Mouse (Mus musculus): ENCODE results near the gene Stim1.

Stim1 gene

GRCm38 (mm10) chr7:102310266-102310665 lies 42.7 kb downstream of the Stim1 start:
- DNase-seq: no peak

- no peak for DNase-seq
Measured at GRCm38 (mm10) chr7:102310821-102311220, 43.2 kb downstream of the Stim1 start.

GRCm38 (mm10) chr7:102312840-102313534 lies 45.4 kb downstream of the Stim1 start:
- DNase-seq: no peak

- no peak for DNase-seq
Measured at GRCm38 (mm10) chr7:102313535-102313863, 45.9 kb downstream of the Stim1 start.

GRCm38 (mm10) chr7:102314107-102314506 lies 46.5 kb downstream of the Stim1 start:
- DNase-seq: no peak

- no peak for DNase-seq
Measured at GRCm38 (mm10) chr7:102314908-102315307, 47.3 kb downstream of the Stim1 start.

GRCm38 (mm10) chr7:102315435-102315834 lies 47.8 kb downstream of the Stim1 start:
- DNase-seq: no peak

- no peak for DNase-seq
Measured at GRCm38 (mm10) chr7:102317583-102318168, 50.1 kb downstream of the Stim1 start.

- no peak for DNase-seq
Measured at GRCm38 (mm10) chr7:102322137-102322536, 54.5 kb downstream of the Stim1 start.

GRCm38 (mm10) chr7:102326323-102326722 lies 58.7 kb downstream of the Stim1 start:
- no peak for DNase-seq

- no peak for DNase-seq
Measured at GRCm38 (mm10) chr7:102330270-102330669, 62.7 kb downstream of the Stim1 start.

GRCm38 (mm10) chr7:102331476-102331875 lies 63.9 kb downstream of the Stim1 start:
- no peak for DNase-seq

GRCm38 (mm10) chr7:102333741-102334140 lies 66.1 kb downstream of the Stim1 start:
- no peak for DNase-seq

GRCm38 (mm10) chr7:102337326-102337725 lies 69.7 kb downstream of the Stim1 start:
- no peak for DNase-seq

GRCm38 (mm10) chr7:102337898-102338297 lies 70.3 kb downstream of the Stim1 start:
- DNase-seq: no peak

- DNase-seq: no peak
Measured at GRCm38 (mm10) chr7:102338956-102339355, 71.3 kb downstream of the Stim1 start.

GRCm38 (mm10) chr7:102345893-102346292 lies 78.3 kb downstream of the Stim1 start:
- DNase-seq: no peak

GRCm38 (mm10) chr7:102347327-102347726 lies 79.7 kb downstream of the Stim1 start:
- DNase-seq: no peak

GRCm38 (mm10) chr7:102348681-102349080 lies 81.1 kb downstream of the Stim1 start:
- no peak for DNase-seq

GRCm38 (mm10) chr7:102349236-102349635 lies 81.6 kb downstream of the Stim1 start:
- DNase-seq: no peak

- no peak for DNase-seq
Measured at GRCm38 (mm10) chr7:102353420-102353819, 85.8 kb downstream of the Stim1 start.

- DNase-seq: no peak
Measured at GRCm38 (mm10) chr7:102358124-102358523, 90.5 kb downstream of the Stim1 start.

GRCm38 (mm10) chr7:102361297-102361696 lies 93.7 kb downstream of the Stim1 start:
- DNase-seq: no peak

GRCm38 (mm10) chr7:102363853-102364252 lies 96.2 kb downstream of the Stim1 start:
- DNase-seq: no peak

- peak; percentile 57 for DNase-seq
Measured at GRCm38 (mm10) chr7:102369661-102370060, 102.1 kb downstream of the Stim1 start.

Data from right cerebral cortex, postnatal 4 days (tissue).